Mouse (Mus musculus) myocyte (in vitro differentiated cells): ENCODE results near the gene Stxbp2. TPM values are rescaled to one million over a fixed set of nuclear protein-coding genes. Genes with fewer than 3 reads are reported as not detected.

Experiments
- H3K27me3 ChIP-seq: one replicate; pipeline ENCODE4 v1.6.1; 2011; ENCODE audit not compliant: control insufficient read depth, insufficient read depth, insufficient read length
- H3K36me3 ChIP-seq: one replicate; pipeline ENCODE4 v1.6.1; 2011; ENCODE audit not compliant: control insufficient read depth, insufficient read depth
- H3K4me2 ChIP-seq: one replicate; pipeline ENCODE4 v1.6.1; 2011; ENCODE audit warnings: low read depth, control low read depth
- H3K4me3 ChIP-seq: one replicate; pipeline ENCODE4 v1.5.1; 2011; ENCODE audit warnings: mild to moderate bottlenecking, control low read depth, moderate library complexity
- H3K79me2 ChIP-seq: one replicate; pipeline ENCODE4 v1.6.1; 2011; ENCODE audit not compliant: control insufficient read depth, insufficient read depth
- H3ac ChIP-seq: one replicate; pipeline ENCODE4 v1.6.1; 2011; ENCODE audit not compliant: control insufficient read depth, insufficient read length
- CEBPB ChIP-seq: IDR thresholded peaks from 2 replicates; pipeline ENCODE4 v1.6.1; 2011; ENCODE audit warnings: mild to moderate bottlenecking, moderate library complexity; ENCODE audit not compliant: poor library complexity, insufficient read depth, severe bottlenecking
- E2F4 ChIP-seq: IDR thresholded peaks from one replicate; pipeline ENCODE4 v1.6.1; 2011; ENCODE audit warnings: mild to moderate bottlenecking, control low read depth, moderate library complexity; ENCODE audit not compliant: insufficient read depth
- MAX ChIP-seq: IDR thresholded peaks from one replicate; pipeline ENCODE4 v1.6.1; 2011; ENCODE audit warnings: low read depth, mild to moderate bottlenecking, control low read depth
- MYOD1 ChIP-seq, 3 experiments: IDR thresholded peaks; one replicate each; pipeline ENCODE4 v1.6.1; 2011; ENCODE audit warnings: control low read depth in 2 of 3, low read depth in 2 of 3, mild to moderate bottlenecking in 2 of 3, moderate library complexity in 1 of 3; ENCODE audit not compliant: insufficient read length in 2 of 3, control insufficient read depth in 1 of 3
- MYOG ChIP-seq, 3 experiments: IDR thresholded peaks; one replicate each; pipeline ENCODE4 v1.6.1; 2011; ENCODE audit warnings: control low read depth in 2 of 3, low read depth in 2 of 3, mild to moderate bottlenecking in 2 of 3; ENCODE audit not compliant: insufficient read length in 2 of 3, control insufficient read depth in 1 of 3, insufficient read depth in 1 of 3
- POLR2A ChIP-seq: IDR thresholded peaks from one replicate; pipeline ENCODE4 v1.6.1; 2011; ENCODE audit warnings: low read depth, mild to moderate bottlenecking, control low read depth, moderate library complexity; ENCODE audit not compliant: insufficient read length
- POLR2AphosphoS2 ChIP-seq: IDR thresholded peaks from one replicate; pipeline ENCODE4 v1.6.1; 2011; ENCODE audit warnings: low read depth, control low read depth; ENCODE audit not compliant: insufficient read length
- REST ChIP-seq: IDR thresholded peaks from one replicate; pipeline ENCODE4 v1.6.1; 2011; ENCODE audit warnings: mild to moderate bottlenecking, control low read depth, moderate library complexity; ENCODE audit not compliant: insufficient read depth, insufficient read length
- SRF ChIP-seq: IDR thresholded peaks from one replicate; pipeline ENCODE4 v1.6.1; 2011; ENCODE audit warnings: low read depth; ENCODE audit not compliant: control insufficient read depth, insufficient read length
- TCF12 ChIP-seq: IDR thresholded peaks from one replicate; pipeline ENCODE4 v1.6.1; 2011; ENCODE audit warnings: mild to moderate bottlenecking, control low read depth; ENCODE audit not compliant: poor library complexity, insufficient read depth, severe bottlenecking
- TCF3 ChIP-seq: IDR thresholded peaks from one replicate; pipeline ENCODE4 v1.6.1; 2011; ENCODE audit warnings: low read depth, control low read depth; ENCODE audit not compliant: insufficient read length
- USF1 ChIP-seq: IDR thresholded peaks from one replicate; pipeline ENCODE4 v1.6.1; 2011; ENCODE audit warnings: low read depth, mild to moderate bottlenecking, control low read depth, moderate library complexity
- polyA plus RNA-seq: library from polyadenylated mRNA; unstranded; fragments of >200 nt; fragmentation: generic; extraction: Trizol; gene quantifications from one replicate; pipeline ENCODE4 v1.2.1, GENCODE M21; 2012; ENCODE audit warnings: missing spikeins

Gene Stxbp2
- polyA plus RNA-seq, 1 experiment = 7.7 TPM

DNA sequence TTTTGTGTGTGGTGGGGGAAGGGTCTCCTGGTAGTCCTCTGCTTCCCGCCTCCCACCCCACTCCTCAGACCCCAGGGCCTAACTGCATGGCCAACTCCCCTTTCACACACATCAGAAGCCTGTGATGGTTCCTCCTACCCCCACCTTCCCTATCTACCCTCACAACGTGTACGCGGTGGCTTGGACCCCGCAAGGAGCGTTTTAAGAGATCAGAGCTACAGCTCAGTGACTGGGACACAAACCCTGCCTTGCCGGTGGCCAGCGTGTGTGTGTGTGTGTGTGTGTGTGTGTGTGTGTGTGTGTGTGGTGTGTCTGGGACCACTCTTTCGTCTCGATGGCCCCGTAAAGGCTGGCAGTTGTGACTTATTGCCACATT is 42.5 kb upstream of the Stxbp2 start:
- Histone ChIP-seq H3K27me3 (peaks cover 13% of the 10 kb centered on the region), H3K36me3 (no peaks in the 10 kb centered on the region), H3K4me3 (no peak overlapping the region), H3K79me2 (no peaks in the 10 kb centered on the region), H3K4me2 (no peak overlapping the region), H3ac (no peak overlapping the region)
- TF ChIP-seq CEBPB (no peak), REST (no peak), SRF (no peak), MYOG (IDR thresholded peaks at IDR 0.05; ENCODE audit: control insufficient read depth in 1 of 3, insufficient read depth in 1 of 3, insufficient read length in 2 of 3, low read depth in 2 of 3) (no peak), MAX (no peak), TCF3 (no peak), USF1 (no peak), POLR2AphosphoS2 (no peak), POLR2A (no peak), MYOD1 (IDR thresholded peaks at IDR 0.05; ENCODE audit: control insufficient read depth in 1 of 3, insufficient read length in 2 of 3, low read depth in 2 of 3) (no peak), E2F4 (no peak)

DNA sequence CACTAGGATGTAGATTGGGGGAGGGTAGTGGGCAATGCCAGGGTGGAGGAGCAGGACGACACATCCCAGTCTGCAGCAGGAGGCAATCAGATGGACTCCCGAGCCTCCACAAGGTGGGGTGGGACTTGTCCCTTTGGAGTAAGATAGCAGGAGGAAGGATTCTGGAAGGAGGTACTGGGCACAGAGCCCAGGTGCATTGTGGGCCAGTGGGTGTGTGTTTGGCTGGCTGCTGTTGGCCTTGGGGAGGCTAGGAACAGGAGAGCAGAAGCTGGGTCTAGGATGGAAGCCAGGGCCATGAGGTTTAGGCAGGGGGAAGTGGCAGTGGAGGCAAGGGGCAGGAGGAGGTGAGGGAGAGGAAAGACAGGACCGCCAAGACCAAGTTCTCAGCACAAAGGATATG is 37.3 kb upstream of the Stxbp2 start:
- no peaks in the 10 kb centered on the region for H3K36me3 ChIP-seq
- no peak overlapping the region for H3K4me2 ChIP-seq
- no peak overlapping the region for H3ac ChIP-seq
- H3K27me3 ChIP-seq = no peaks in the 10 kb centered on the region
- H3K79me2 ChIP-seq = no peaks in the 10 kb centered on the region
- no peak overlapping the region for H3K4me3 ChIP-seq
- TF ChIP-seq REST = no peak
- TF ChIP-seq MYOG (IDR thresholded peaks at IDR 0.05; ENCODE audit: control insufficient read depth in 1 of 3, insufficient read depth in 1 of 3, insufficient read length in 2 of 3, low read depth in 2 of 3) = no peak
- TF ChIP-seq TCF3 = no peak

DNA sequence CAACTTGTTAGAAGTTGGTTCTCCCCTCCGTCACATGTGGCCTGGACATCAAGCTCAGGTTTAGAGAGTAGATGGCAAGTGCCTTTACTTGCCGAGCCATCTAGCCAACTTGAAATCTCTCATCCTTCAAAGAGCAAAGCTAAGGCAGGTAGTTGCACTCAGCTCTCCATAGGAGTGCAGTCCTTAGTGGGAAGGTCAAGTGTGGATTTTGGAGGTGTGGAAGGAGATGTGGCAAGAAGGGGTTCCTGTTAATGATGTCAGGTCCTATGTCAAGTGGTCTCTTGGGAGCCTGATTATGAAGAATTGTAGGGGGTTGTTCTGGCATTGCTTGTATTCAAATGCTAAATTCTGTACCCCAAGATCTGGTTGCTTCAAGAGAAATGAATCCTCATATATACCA is 36.3 kb upstream of the Stxbp2 start:
- Histone ChIP-seq H3K4me2 (no peak overlapping the region), H3K27me3 (no peaks in the 10 kb centered on the region), H3K36me3 (no peaks in the 10 kb centered on the region), H3K4me3 (no peak overlapping the region), H3ac (no peak overlapping the region), H3K79me2 (no peaks in the 10 kb centered on the region)
- TF ChIP-seq POLR2A (no peak), REST (no peak), TCF12 (no peak), MAX (no peak), MYOD1 (IDR thresholded peaks at IDR 0.05; ENCODE audit: control insufficient read depth in 1 of 3, insufficient read length in 2 of 3, low read depth in 2 of 3) (no peak), USF1 (no peak), MYOG (IDR thresholded peaks at IDR 0.05; ENCODE audit: control insufficient read depth in 1 of 3, insufficient read depth in 1 of 3, insufficient read length in 2 of 3, low read depth in 2 of 3) (no peak)

DNA sequence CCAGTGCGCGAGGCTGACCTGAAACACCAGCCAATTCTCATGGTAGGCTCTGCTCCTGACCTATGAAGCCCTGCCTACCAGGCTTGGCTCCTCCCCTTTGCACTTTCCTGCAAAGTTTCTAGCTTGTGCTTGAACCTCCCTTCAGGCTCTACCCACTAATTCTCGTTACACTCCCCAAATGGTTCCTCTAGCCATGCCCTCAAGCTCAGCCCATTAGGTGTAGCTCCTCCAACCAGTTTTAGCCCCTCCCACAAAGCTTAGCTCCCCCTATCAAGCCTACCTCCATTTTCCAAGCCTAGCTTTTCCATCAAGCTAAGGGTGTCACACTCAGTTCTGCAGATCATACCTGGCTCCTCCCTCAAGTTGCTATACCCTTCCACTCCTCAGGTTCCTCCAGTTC is 32.7 kb upstream of the Stxbp2 start:
- TF ChIP-seq POLR2A (no peak), SRF (no peak), E2F4 (no peak), USF1 (no peak), REST (no peak), MAX (no peak), MYOD1 (IDR thresholded peaks at IDR 0.05; ENCODE audit: control insufficient read depth in 1 of 3, insufficient read length in 2 of 3, low read depth in 2 of 3) (no peak), CEBPB (no peak)
- Histone ChIP-seq H3K4me2 (no peak overlapping the region), H3K27me3 (no peaks in the 10 kb centered on the region), H3K4me3 (no peak overlapping the region), H3ac (no peak overlapping the region), H3K36me3 (no peaks in the 10 kb centered on the region), H3K79me2 (no peaks in the 10 kb centered on the region)

DNA sequence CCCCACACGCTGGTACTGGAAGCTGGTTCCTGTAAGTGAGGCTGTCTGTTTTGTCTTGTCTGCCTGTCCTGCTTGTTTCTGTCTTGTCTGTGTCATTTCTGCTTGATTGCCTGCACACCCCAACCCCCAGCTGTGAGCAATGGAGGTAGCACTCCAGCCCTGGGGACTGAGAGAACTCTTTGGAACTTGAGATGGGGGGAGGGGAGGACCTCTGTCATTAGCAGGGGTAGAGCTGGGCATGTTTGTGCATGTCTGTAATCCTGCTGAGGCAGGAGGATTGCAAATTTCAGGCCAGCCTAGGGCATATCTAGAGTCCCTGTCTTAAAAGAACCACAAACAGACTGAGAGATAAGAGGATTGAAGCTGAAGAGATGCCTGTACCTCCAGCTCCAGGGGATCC is 31.5 kb upstream of the Stxbp2 start:
- Histone ChIP-seq H3K27me3 (no peaks in the 10 kb centered on the region), H3K4me3 (no peak overlapping the region), H3K36me3 (no peaks in the 10 kb centered on the region), H3ac (no peak overlapping the region), H3K79me2 (no peaks in the 10 kb centered on the region), H3K4me2 (no peak overlapping the region)
- no peak for TF ChIP-seq SRF
- TF ChIP-seq POLR2A = no peak
- no peak for TF ChIP-seq TCF3
- no peak for TF ChIP-seq POLR2AphosphoS2

DNA sequence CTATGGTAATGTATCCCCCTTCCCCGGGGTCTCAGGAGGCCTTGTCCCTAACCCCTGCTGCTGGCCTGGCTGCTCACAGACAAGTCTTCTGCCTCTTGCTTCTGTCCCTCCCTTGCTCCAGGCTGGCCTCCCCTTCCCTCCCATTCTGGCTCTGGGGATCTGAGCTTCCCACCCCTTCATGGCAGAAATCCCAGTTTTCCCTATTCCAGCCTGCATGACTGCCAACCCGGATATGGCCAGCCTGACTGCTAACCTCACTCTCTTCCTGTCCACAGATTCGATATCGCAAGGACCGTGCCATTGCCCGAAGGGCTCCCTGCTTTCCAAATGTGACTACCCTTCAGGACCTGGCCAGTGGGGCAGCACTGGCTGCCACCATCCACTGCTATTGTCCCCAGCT is 30.4 kb upstream of the Stxbp2 start:
- no peak overlapping the region for H3K4me2 ChIP-seq
- H3K27me3 ChIP-seq = no peaks in the 10 kb centered on the region
- H3K79me2 ChIP-seq = no peaks in the 10 kb centered on the region
- TF ChIP-seq TCF3 = no peak
- TF ChIP-seq MAX = no peak
- TF ChIP-seq REST = no peak
- no peak for TF ChIP-seq USF1
- TF ChIP-seq POLR2AphosphoS2 = no peak
- no peaks in the 10 kb centered on the region for H3K36me3 ChIP-seq
- H3ac ChIP-seq = no peak overlapping the region
- no peak overlapping the region for H3K4me3 ChIP-seq
